Mouse (Mus musculus) ES-E14 (cell line): ENCODE data around the gene 0610037L13Rik.

Source experiments
- MAFK ChIP-seq: IDR thresholded peaks from 2 replicates; pipeline ENCODE4 v1.6.1; 2014; ENCODE audit warnings: mild to moderate bottlenecking, low read depth, low read length, inconsistent platforms; ENCODE audit not compliant: insufficient read depth
- ZC3H11A ChIP-seq: IDR thresholded peaks from 2 replicates; pipeline ENCODE4 v1.6.1; 2012; ENCODE audit warnings: low read depth, mild to moderate bottlenecking, inconsistent platforms, low read length, borderline replicate concordance
- ZNF384 ChIP-seq: IDR thresholded peaks from 2 replicates; pipeline ENCODE4 v1.6.1; 2012; ENCODE audit warnings: low read depth, low read length, inconsistent platforms

DNA sequence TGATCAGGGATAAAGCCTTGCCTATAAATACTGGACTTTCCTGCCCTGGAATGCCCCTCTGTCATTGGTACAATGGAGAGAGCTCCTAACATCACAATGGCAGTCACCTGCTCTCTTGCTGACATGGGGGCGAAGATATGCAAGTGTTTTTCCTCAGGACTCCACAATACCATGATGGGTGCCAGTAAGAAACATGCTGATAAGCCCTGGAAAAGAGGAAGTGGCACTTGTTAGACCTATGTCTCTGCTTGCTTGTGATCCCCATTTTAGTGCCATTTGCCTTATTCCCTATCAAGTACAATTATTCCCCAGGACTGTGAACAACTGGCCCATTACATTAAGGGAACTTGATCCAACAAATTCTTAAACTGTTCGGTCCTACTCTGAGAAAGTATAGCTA is 39.1 kb downstream of the 0610037L13Rik start:
- TF ChIP-seq ZNF384 (no peak), MAFK (no peak), ZC3H11A (no peak)
